In genomic region chr12:9031166-9031565, GRCm38 (mm10) we compare ENCODE assay signal across 10 mouse cellular contexts. TPM values are rescaled to one million over a fixed set of nuclear protein-coding genes. Genes with fewer than 3 reads are reported as not detected.
A peak's percentile ranks its signal among the peaks of the same experiment; 100 is the strongest.
DNase-seq lines count a peak whose midpoint lies in the region; ATAC-seq and TF ChIP-seq lines count a peak whose summit lies in the region.
"Had no signal": no experiment of that assay in that cellular context is flagged by ENCODE, and none has a peak within 500 bp of the region (broad histone marks: within the 10 kb centered on the region; RNA-seq: fewer than 3 reads in every experiment).

No protein-coding gene starts in this region.

- no peaks in the 10 kb centered on the region for H3K9me3 ChIP-seq in CH12.LX (replicated peaks; ENCODE audit: low read length)
- H3K9me3 ChIP-seq in forebrain, embryonic 16.5 days (ENCODE audit: control insufficient read depth, low read length): no peaks in the 10 kb centered on the region
- no peaks in the 10 kb centered on the region for H3K9me3 ChIP-seq in liver, embryonic 13.5 days (replicated peaks)

- dilution Hi-C loops in CH12.LX (cut with MboI; ENCODE audit: extremely low pct_ligation_motif_present, extremely low pct_unique_long_range_greater_than_20kb, low sequenced_read_pairs): no loop called here

- intact Hi-C loops in heart, postnatal 36 days (cut with DNase I): loop anchor here (5.0 kb wide), 1 partner anchor 1361 kb away; the partner anchor contains the start of gene Rdh14

- peak overlapping the region in 1 of 3 experiments; percentile 69 for H3K4me3 ChIP-seq in CH12.LX (replicated peaks in 1 of 3; ENCODE audit: low read depth in 2 of 3, low read length in 2 of 3, poor library complexity in 1 of 3)
- H3K4me3 ChIP-seq in forebrain, embryonic 16.5 days (replicated peaks; ENCODE audit: low read length): peak overlapping the region; percentile 76
- peak overlapping the region; percentile 67 for H3K4me3 ChIP-seq in liver, embryonic 13.5 days (replicated peaks)

- peaks cover 6 to 10% of the 10 kb centered on the region in 2 experiments; a peak in 3 of 4 replicates for H3K4me1 ChIP-seq in CH12.LX (ENCODE audit: control insufficient read depth in 1 of 2, insufficient read depth in 2 of 2)
- H3K4me1 ChIP-seq in forebrain, embryonic 16.5 days (replicated peaks; ENCODE audit: control insufficient read depth, insufficient read depth, low read length): peaks cover 6% of the 10 kb centered on the region
- peaks cover 11% of the 10 kb centered on the region; the same call in 1 of the 2 replicates for H3K4me1 ChIP-seq in liver, embryonic 13.5 days (replicated peaks)

- H3K36me3 ChIP-seq in CH12.LX (replicated peaks in 1 of 2; ENCODE audit: control insufficient read depth in 1 of 2, insufficient read depth in 1 of 2, low read length in 1 of 2): peaks cover 0 to 13% of the 10 kb centered on the region in 2 experiments
- no peaks in the 10 kb centered on the region for H3K36me3 ChIP-seq in forebrain, embryonic 16.5 days (ENCODE audit: control insufficient read depth, insufficient read depth)
- no peaks in the 10 kb centered on the region for H3K36me3 ChIP-seq in liver, embryonic 13.5 days

- ATAC-seq in forebrain, embryonic 16.5 days: no peak
- ATAC-seq in liver, embryonic 13.5 days (ENCODE audit: low read depth): no peak
- no peak for ATAC-seq in megakaryocyte-erythroid progenitor cell, adult 5-6 weeks (replicated peaks; ENCODE audit: low FRiP score, low TSS enrichment, poor library complexity, severe bottlenecking)

- in situ Hi-C loops in CH12.LX (cut with MboI; ENCODE audit: low pct_ligation_motif_present, low pct_unique_long_range_greater_than_20kb, low sequenced_read_pairs): no loop called here

- H3K4me2 ChIP-seq in CH12.LX (ENCODE audit: insufficient read depth, low read depth, poor library complexity, severe bottlenecking): peak overlapping the region; percentile 100
- peak overlapping the region; percentile 82 for H3K4me2 ChIP-seq in forebrain, embryonic 16.5 days (ENCODE audit: low read length)
- peak overlapping the region; percentile 82 for H3K4me2 ChIP-seq in liver, embryonic 13.5 days

- TF ChIP-seq POLR2A in CH12.LX (IDR thresholded peaks at IDR 0.05; ENCODE audit: low read depth, low read length): no peak

- DNase-seq in heart, adult 11 months: peak; percentile 70
- DNase-seq in heart, postnatal 36 days: no peak
- DNase-seq in CH12.LX (ENCODE audit: extremely low read depth): no peak
- DNase-seq in liver, embryonic 13.5 days: no peak
- no peak for DNase-seq in frontal cortex, postnatal 36 days (ENCODE audit: low spot score in 2 of 2)
- DNase-seq in layer of hippocampus, adult 11-12 months (ENCODE audit: low spot score): no peak
- DNase-seq: B cell, adult 2 months; gastrocnemius, postnatal 36 days had no signal

- no peak overlapping the region for H3K27ac ChIP-seq in CH12.LX (ENCODE audit: insufficient read depth, low read depth)
- H3K27ac ChIP-seq in forebrain, embryonic 16.5 days (ENCODE audit: low read length): no peak overlapping the region
- peak overlapping the region; percentile 90 for H3K27ac ChIP-seq in liver, embryonic 13.5 days

- no peak for TF ChIP-seq CTCF in CH12.LX (conservative IDR thresholded peaks at IDR 0.05 in 1 of 2, IDR thresholded peaks at IDR 0.05 in 1 of 2; ENCODE audit: low read depth in 2 of 2, low read length in 2 of 2)

- no peaks in the 10 kb centered on the region; the same call in 1 of the 2 replicates for H3K79me2 ChIP-seq in CH12.LX (replicated peaks; ENCODE audit: control insufficient read depth, extremely low read depth, insufficient read depth, poor library complexity, severe bottlenecking)

- WGBS in forebrain, embryonic 16.5 days: 66% methylated on average over 8 of the region's 8 CpGs
- 35% methylated on average over 8 of the region's 8 CpGs for WGBS in liver, embryonic 13.5 days (ENCODE audit: insufficient replicate concordance)

- no peak for TF ChIP-seq RAD21 in CH12.LX (IDR thresholded peaks at IDR 0.05; ENCODE audit: low read depth, low read length)

- H3K9ac ChIP-seq in CH12.LX (ENCODE audit: insufficient read depth, low read depth): peak overlapping the region; percentile 71
- H3K9ac ChIP-seq in forebrain, embryonic 16.5 days (replicated peaks; ENCODE audit: low read depth, low read length): peak overlapping the region; percentile 99
- H3K9ac ChIP-seq in liver, embryonic 13.5 days: peak overlapping the region; percentile 81

- TF ChIP-seq EP300 in CH12.LX (IDR thresholded peaks at IDR 0.05; ENCODE audit: low read length): no peak

- no peaks in the 10 kb centered on the region for H3K27me3 ChIP-seq in CH12.LX (replicated peaks)
- no peaks in the 10 kb centered on the region for H3K27me3 ChIP-seq in forebrain, embryonic 16.5 days (replicated peaks; ENCODE audit: control insufficient read depth, insufficient read depth, low read length)
- H3K27me3 ChIP-seq in liver, embryonic 13.5 days: no peaks in the 10 kb centered on the region

TF ChIP-seq in CH12.LX, 34 proteins besides CTCF, POLR2A, EP300 and RAD21:
- no peak for TF ChIP-seq KAT2A (IDR thresholded peaks at IDR 0.05; ENCODE audit: insufficient replicate concordance, low read length)

RNA-seq across cellular contexts. Expression of gene Ttc32, which starts 1.4 kb away (rescaled TPM):
- 10 to 100 TPM; 25.5 to 28.5 TPM for total RNA-seq in heart, postnatal 36 days (2021)
- total RNA-seq in CH12.LX (2012; rRNA removed): 11.5 and 12.6 TPM in 2 replicates
- 28.8 and 30.6 TPM in 2 replicates for total RNA-seq in CH12.LX (2014; rRNA removed)
- polyA plus RNA-seq in CH12.LX (2012; ENCODE audit: insufficient read length, low read depth): 10.7 and 11.7 TPM in 2 replicates
- 8.9 and 12.2 TPM in 2 replicates for polyA plus RNA-seq in forebrain, embryonic 16.5 days (2015; fragmentation: Nextera tagmentation; extraction: Ambion mirVana)
- 14.8 and 17.0 TPM in 2 replicates for polyA plus RNA-seq in liver, embryonic 13.5 days (2015; fragmentation: Nextera tagmentation; extraction: Ambion mirVana)
- total RNA-seq in megakaryocyte-erythroid progenitor cell, adult 5-6 weeks (2014; fragmentation: Nextera tagmentation): 15.6 and 16.8 TPM in 2 replicates
- total RNA-seq in megakaryocyte-erythroid progenitor cell, adult 5-6 weeks (2017): 12.9 and 17.7 TPM in 2 replicates

RNA-seq across cellular contexts. Expression of gene Wdr35, which starts 57.5 kb away (rescaled TPM):
- 10 to 100 TPM; 11.2 to 13.0 TPM for total RNA-seq in heart, postnatal 36 days (2021)
- 6.6 and 7.4 TPM in 2 replicates for total RNA-seq in CH12.LX (2012; rRNA removed)
- total RNA-seq in CH12.LX (2014; rRNA removed): 5.9 TPM in 2 replicates
- 8.8 and 10.7 TPM in 2 replicates for polyA plus RNA-seq in CH12.LX (2012; ENCODE audit: insufficient read length, low read depth)
- polyA plus RNA-seq in forebrain, embryonic 16.5 days (2015; fragmentation: Nextera tagmentation; extraction: Ambion mirVana): 25.5 and 28.6 TPM in 2 replicates
- 1.6 and 2.0 TPM in 2 replicates for polyA plus RNA-seq in liver, embryonic 13.5 days (2015; fragmentation: Nextera tagmentation; extraction: Ambion mirVana)
- total RNA-seq in megakaryocyte-erythroid progenitor cell, adult 5-6 weeks (2014; fragmentation: Nextera tagmentation): 5.8 and 6.5 TPM in 2 replicates
- 5.4 and 7.5 TPM in 2 replicates for total RNA-seq in megakaryocyte-erythroid progenitor cell, adult 5-6 weeks (2017)
